Mouse (Mus musculus) stomach, embryonic 16.5 days (tissue): ENCODE measurements around the gene Akt2. TPM values are rescaled to one million over a fixed set of nuclear protein-coding genes. Genes with fewer than 3 reads are reported as not detected.

ENCODE experiments used
- ATAC-seq: fragments of 200-750 bp; cut with Nextera tagmentation; 2 replicates; pipeline ENCODE4 v1.8.0; 2017; ENCODE audit warnings: moderate number of reproducible peaks, moderate TSS enrichment; ENCODE audit not compliant: insufficient read depth, low FRiP score
- H3K27ac ChIP-seq: fragments of 300-500 bp; sonication (generic); 2 replicates; pipeline ENCODE4 v1.5.1; 2014; ENCODE audit warnings: low read length
- H3K27me3 ChIP-seq: fragments of 300-500 bp; sonication (generic); 2 replicates; pipeline ENCODE4 v1.6.1; 2014; ENCODE audit warnings: low read length, control low read depth, mixed read lengths; ENCODE audit not compliant: control insufficient read depth, insufficient read depth
- H3K36me3 ChIP-seq: fragments of 300-500 bp; sonication (generic); 2 replicates; pipeline ENCODE4 v1.6.1; 2014; ENCODE audit warnings: low read length; ENCODE audit not compliant: control insufficient read depth, insufficient read depth
- H3K4me1 ChIP-seq: fragments of 300-500 bp; sonication (generic); 2 replicates; pipeline ENCODE4 v1.6.1; 2014; ENCODE audit warnings: low read length, control low read depth, mixed read lengths; ENCODE audit not compliant: control insufficient read depth, insufficient read depth
- H3K4me2 ChIP-seq: fragments of 300-500 bp; sonication (generic); 2 replicates; pipeline ENCODE4 v1.6.1; 2014; ENCODE audit warnings: low read depth, low read length, mixed read lengths
- H3K4me3 ChIP-seq: fragments of 300-500 bp; sonication (generic); replicated peaks from 2 replicates; pipeline ENCODE4 v1.5.1; 2014; ENCODE audit warnings: mild to moderate bottlenecking, low read length
- H3K9ac ChIP-seq: fragments of 300-500 bp; sonication (generic); 2 replicates; pipeline ENCODE4 v1.6.1; 2014; ENCODE audit warnings: low read length
- H3K9me3 ChIP-seq: fragments of 300-500 bp; sonication (generic); replicated peaks from 2 replicates; pipeline ENCODE4 v1.6.1; 2016; ENCODE audit warnings: low read length, control low read depth; ENCODE audit not compliant: control insufficient read depth
- WGBS: fragments of 180-500 bp; shearing (Covaris S2); extraction: QIAGEN DNeasy Blood & Tissue Kit; methylation state at CpG from one replicate; pipeline ENCODE4 v1.1.7; 2014; 5-methylcytosine and 5-hydroxymethylcytosine counted together
- polyA plus RNA-seq: library from polyadenylated mRNA; unstranded; fragments of >200 nt; fragmentation: Nextera tagmentation; extraction: Ambion mirVana; gene quantifications from 2 replicates; pipeline ENCODE4 v1.2.1, GENCODE M21; 2015

Gene Akt2
- 79.0 and 84.6 TPM in 2 replicates for polyA plus RNA-seq

GRCm38 (mm10) chr7:27591266-27592216, at the start of gene Akt2:
Gene Akt2, plus strand, starts transcription at chr7:27591552.
- ATAC-seq: peak; percentile 93
- Histone ChIP-seq H3K4me1 (peaks cover 21% of the 10 kb centered on the region), H3K4me2 (peak within 1 kb of the TSS; percentile 73), H3K4me3 (peak within 1 kb of the TSS; percentile 86), H3K36me3 (no peaks in the 10 kb centered on the region), H3K27me3 (no peaks in the 10 kb centered on the region), H3K27ac (peak within 1 kb of the TSS; percentile 99), H3K9ac (peak within 1 kb of the TSS; percentile 97), H3K9me3 (0 out of 2 replicates have a peak, but pooled peaks cover 3% of the 10 kb centered on the region)
- under 1% methylated on average over 68 of the region's 71 CpGs for WGBS

GRCm38 (mm10) chr7:27541922-27542321, 49.4 kb upstream of the Akt2 start:
- Histone ChIP-seq H3K4me3 (peak overlapping the region; percentile 63), H3K4me1 (peaks cover 15% of the 10 kb centered on the region), H3K9ac (peak overlapping the region; percentile 83), H3K27me3 (no peaks in the 10 kb centered on the region), H3K27ac (no peak overlapping the region), H3K36me3 (no peaks in the 10 kb centered on the region), H3K4me2 (peak overlapping the region; percentile 97), H3K9me3 (no peaks in the 10 kb centered on the region)
- no peak for ATAC-seq
- WGBS: 60% methylated on average over 5 of the region's 5 CpGs

- 1% methylated on average over 30 of the region's 30 CpGs for WGBS
- Histone ChIP-seq H3K27ac (peak overlapping the region; percentile 52), H3K4me3 (peak overlapping the region; percentile 63), H3K27me3 (no peaks in the 10 kb centered on the region), H3K9me3 (no peaks in the 10 kb centered on the region), H3K4me1 (peaks cover 15% of the 10 kb centered on the region), H3K9ac (peak overlapping the region; percentile 83), H3K36me3 (no peaks in the 10 kb centered on the region), H3K4me2 (peak overlapping the region; percentile 97)
- peak; percentile 92 for ATAC-seq
Measured at GRCm38 (mm10) chr7:27542392-27543033, 48.8 kb upstream of the Akt2 start.

GRCm38 (mm10) chr7:27543065-27543464, 48.3 kb upstream of the Akt2 start:
- Histone ChIP-seq H3K4me1 (peaks cover 15% of the 10 kb centered on the region), H3K36me3 (no peaks in the 10 kb centered on the region), H3K27me3 (no peaks in the 10 kb centered on the region), H3K9me3 (no peaks in the 10 kb centered on the region), H3K4me3 (peak overlapping the region; percentile 63), H3K4me2 (peak overlapping the region; percentile 97), H3K27ac (peak overlapping the region; percentile 52), H3K9ac (peak overlapping the region; percentile 83)
- WGBS: 21% methylated on average over 6 of the region's 6 CpGs
- ATAC-seq: no peak

GRCm38 (mm10) chr7:27543851-27544250, 47.5 kb upstream of the Akt2 start:
- H3K4me2 ChIP-seq: no peak overlapping the region
- H3K4me1 ChIP-seq: peaks cover 15% of the 10 kb centered on the region
- no peak for ATAC-seq
- no peak overlapping the region for H3K4me3 ChIP-seq
- H3K36me3 ChIP-seq: no peaks in the 10 kb centered on the region
- H3K27ac ChIP-seq: peak overlapping the region; percentile 49; the same call in 1 of the 2 replicates
- WGBS: 82% methylated on average over 4 of the region's 4 CpGs
- no peak overlapping the region; the same call in 1 of the 2 replicates for H3K9ac ChIP-seq
- no peaks in the 10 kb centered on the region for H3K27me3 ChIP-seq
- H3K9me3 ChIP-seq: no peaks in the 10 kb centered on the region

- Histone ChIP-seq H3K36me3 (no peaks in the 10 kb centered on the region), H3K9me3 (no peaks in the 10 kb centered on the region), H3K27me3 (no peaks in the 10 kb centered on the region), H3K27ac (no peak overlapping the region), H3K4me1 (peaks cover 15% of the 10 kb centered on the region), H3K4me2 (no peak overlapping the region), H3K9ac (no peak overlapping the region), H3K4me3 (no peak overlapping the region)
- no peak for ATAC-seq
- 73% methylated on average over 12 of the region's 12 CpGs for WGBS
Measured at GRCm38 (mm10) chr7:27544675-27545370, 46.5 kb upstream of the Akt2 start.

GRCm38 (mm10) chr7:27549597-27549996, 41.8 kb upstream of the Akt2 start:
- Histone ChIP-seq H3K4me2 (no peak overlapping the region), H3K27me3 (no peaks in the 10 kb centered on the region), H3K4me1 (peaks cover 4% of the 10 kb centered on the region; the same call in 1 of the 2 replicates), H3K4me3 (no peak overlapping the region), H3K9ac (peak overlapping the region; percentile 31; the same call in 1 of the 2 replicates), H3K27ac (no peak overlapping the region), H3K9me3 (no peaks in the 10 kb centered on the region), H3K36me3 (no peaks in the 10 kb centered on the region)
- no peak for ATAC-seq
- 65% methylated on average over 6 of the region's 6 CpGs for WGBS

- 50% methylated on average over 5 of the region's 5 CpGs for WGBS
- Histone ChIP-seq H3K27ac (no peak overlapping the region), H3K4me3 (peak overlapping the region; percentile 95), H3K27me3 (no peaks in the 10 kb centered on the region), H3K9me3 (no peaks in the 10 kb centered on the region), H3K36me3 (no peaks in the 10 kb centered on the region), H3K4me1 (peaks cover 4% of the 10 kb centered on the region; the same call in 1 of the 2 replicates), H3K4me2 (peak overlapping the region; percentile 92), H3K9ac (peak overlapping the region; percentile 75)
- ATAC-seq: no peak
Measured at GRCm38 (mm10) chr7:27552070-27552469, 39.3 kb upstream of the Akt2 start.
